Mouse (Mus musculus) small intestine, adult 2 months (tissue): Measurements from ENCODE around the gene Espl1. TPM values are rescaled to one million over a fixed set of nuclear protein-coding genes. Genes with fewer than 3 reads are reported as not detected.

Source experiments
- H3K27ac ChIP-seq: fragments of 200-500 bp; 2 replicates; pipeline ENCODE4 v1.5.1; 2012; ENCODE audit warnings: low read depth, low read length, control low read depth, inconsistent platforms; ENCODE audit not compliant: insufficient read depth
- H3K27me3 ChIP-seq: fragments of 200-500 bp; 2 replicates; pipeline ENCODE4 v1.6.1; 2012; ENCODE audit warnings: mild to moderate bottlenecking, moderate library complexity, low read length, inconsistent platforms; ENCODE audit not compliant: control insufficient read depth, insufficient read depth
- H3K36me3 ChIP-seq: fragments of 200-500 bp; 2 replicates; pipeline ENCODE4 v1.6.1; 2012; ENCODE audit warnings: mild to moderate bottlenecking, low read length, control low read depth, inconsistent platforms; ENCODE audit not compliant: control insufficient read depth, insufficient read depth
- H3K4me1 ChIP-seq: fragments of 200-500 bp; 2 replicates; pipeline ENCODE4 v1.6.1; 2012; ENCODE audit warnings: low read length, inconsistent platforms, mixed read lengths; ENCODE audit not compliant: control insufficient read depth, insufficient read depth, insufficient read length
- H3K4me3 ChIP-seq: fragments of 200-500 bp; 2 replicates; pipeline ENCODE4 v1.5.1; 2012; ENCODE audit warnings: low read depth, mild to moderate bottlenecking, control low read depth, inconsistent platforms, low read length, moderate library complexity
- CTCF ChIP-seq: fragments of 200-500 bp; IDR thresholded peaks from 2 replicates; pipeline ENCODE4 v1.5.1; 2012; ENCODE audit warnings: low read depth, mild to moderate bottlenecking, control low read depth, inconsistent platforms, low read length, moderate library complexity, mixed read lengths; ENCODE audit not compliant: insufficient replicate concordance, insufficient read length; ENCODE audit errors: extremely low read depth
- POLR2A ChIP-seq: fragments of 200-500 bp; IDR thresholded peaks from 2 replicates; pipeline ENCODE4 v1.6.1; 2012; ENCODE audit warnings: low read depth, mild to moderate bottlenecking, control low read depth, inconsistent platforms, low read length, moderate library complexity
- WGBS: fragments of 180-500 bp; shearing (Covaris S2); methylation state at CpG from one replicate; pipeline ENCODE4 v1.1.7; 2018; 5-methylcytosine and 5-hydroxymethylcytosine counted together
- polyA plus RNA-seq: library from polyadenylated mRNA; depleted of rRNA; stranded (reverse); fragments of >200 nt; gene quantifications from 2 replicates; pipeline ENCODE4 v1.2.3, GENCODE M21; 2012

Espl1 gene
- polyA plus RNA-seq, 1 experiment = 5.8 TPM

GRCm38 (mm10) chr15:102302542-102302941 lies 6.5 kb downstream of the Espl1 start:
- H3K4me1 ChIP-seq = no peaks in the 10 kb centered on the region
- H3K4me3 ChIP-seq = no peak overlapping the region
- H3K27me3 ChIP-seq = no peaks in the 10 kb centered on the region
- H3K27ac ChIP-seq = no peak overlapping the region
- WGBS = 86% methylated on average over 6 of the region's 6 CpGs
- TF ChIP-seq POLR2A = no peak
- no peak for TF ChIP-seq CTCF
- H3K36me3 ChIP-seq = peaks cover 3% of the 10 kb centered on the region; the same call in 1 of the 2 replicates

DNA sequence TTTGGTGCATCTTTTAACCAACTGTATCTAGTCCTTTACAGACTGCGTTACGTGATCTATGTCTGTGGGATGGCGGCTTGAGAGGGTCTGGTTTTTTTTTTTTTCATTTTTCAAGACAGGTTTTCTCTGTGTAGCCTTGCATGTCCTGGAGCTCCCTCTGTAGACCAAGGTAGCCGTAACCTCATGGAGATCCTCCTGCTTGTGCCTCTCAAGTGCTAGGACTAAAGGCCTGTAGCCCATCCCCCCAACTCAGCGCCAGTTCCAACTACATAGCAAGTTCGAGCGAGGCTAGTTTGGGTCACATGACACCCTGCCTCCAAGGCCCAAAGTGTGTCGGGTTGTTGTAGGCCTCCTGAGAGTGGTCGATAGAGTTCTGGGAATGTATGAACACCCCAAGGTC lies 12.7 kb downstream of the Espl1 start:
- WGBS = 90% methylated on average over 9 of the region's 9 CpGs
- Histone ChIP-seq H3K4me3 (no peak overlapping the region), H3K4me1 (0 out of 2 replicates have a peak, but pooled peaks cover 2% of the 10 kb centered on the region), H3K27me3 (no peaks in the 10 kb centered on the region), H3K27ac (no peak overlapping the region), H3K36me3 (peaks cover 5% of the 10 kb centered on the region)
- TF ChIP-seq CTCF = no peak
- TF ChIP-seq POLR2A = no peak

GRCm38 (mm10) chr15:102310074-102310845 lies 14.2 kb downstream of the Espl1 start:
- Histone ChIP-seq H3K36me3 (peaks cover 7% of the 10 kb centered on the region), H3K27ac (no peak overlapping the region), H3K4me1 (0 out of 2 replicates have a peak, but pooled peaks cover 2% of the 10 kb centered on the region), H3K4me3 (no peak overlapping the region), H3K27me3 (no peaks in the 10 kb centered on the region)
- WGBS = 87% methylated on average over 10 of the region's 10 CpGs
- TF ChIP-seq POLR2A = no peak
- TF ChIP-seq CTCF = no peak

DNA sequence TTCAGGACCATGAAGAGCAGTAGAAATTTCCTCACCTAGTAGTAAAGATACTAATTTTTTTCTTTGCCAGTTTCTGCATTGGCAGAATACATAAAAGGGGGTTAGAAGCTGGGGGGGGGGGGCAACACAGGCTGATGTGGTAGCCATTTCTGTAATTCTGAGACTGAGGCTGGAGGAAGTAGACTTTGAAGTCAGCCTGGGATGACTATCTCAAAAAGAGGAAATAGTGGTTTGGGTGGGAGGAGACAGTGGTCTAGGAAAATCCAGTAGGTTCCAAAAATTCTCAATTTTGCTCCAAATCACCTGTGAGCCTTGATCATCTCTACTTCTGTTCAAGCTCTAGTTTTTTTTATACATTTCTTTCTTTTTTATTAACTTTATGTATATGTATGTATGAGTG lies 15.4 kb downstream of the Espl1 start:
- Histone ChIP-seq H3K27me3 (no peaks in the 10 kb centered on the region), H3K27ac (no peak overlapping the region), H3K36me3 (peaks cover 7% of the 10 kb centered on the region), H3K4me3 (no peak overlapping the region), H3K4me1 (0 out of 2 replicates have a peak, but pooled peaks cover 2% of the 10 kb centered on the region)
- TF ChIP-seq CTCF (no peak), POLR2A (no peak)

DNA sequence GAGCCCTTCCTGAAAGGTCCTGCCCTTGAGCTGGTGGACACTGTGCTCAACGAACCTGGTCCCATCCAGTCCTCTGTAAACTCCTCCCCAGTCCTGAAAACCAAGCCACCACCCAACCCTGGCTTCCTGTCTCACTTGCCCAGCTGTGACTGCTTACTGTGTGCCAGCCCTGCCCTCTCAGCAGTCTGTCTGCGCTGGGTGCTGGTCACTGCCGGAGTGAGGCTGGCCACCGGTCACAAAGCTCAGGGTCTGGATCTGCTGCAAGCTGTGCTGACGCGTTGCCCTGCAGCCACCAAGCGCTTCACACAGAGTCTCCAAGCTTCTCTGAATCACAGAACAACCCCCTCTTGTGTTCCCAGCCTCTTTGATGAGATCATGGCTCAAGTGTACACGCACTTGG lies 19.2 kb downstream of the Espl1 start:
- TF ChIP-seq CTCF = no peak
- no peak for TF ChIP-seq POLR2A
- Histone ChIP-seq H3K4me1 (0 out of 2 replicates have a peak, but pooled peaks cover 2% of the 10 kb centered on the region), H3K4me3 (no peak overlapping the region), H3K27ac (no peak overlapping the region), H3K36me3 (peaks cover 11% of the 10 kb centered on the region), H3K27me3 (no peaks in the 10 kb centered on the region)
- WGBS = 93% methylated on average over 8 of the region's 8 CpGs

GRCm38 (mm10) chr15:102316263-102316662 lies 20.2 kb downstream of the Espl1 start:
- Histone ChIP-seq H3K27ac (no peak overlapping the region), H3K27me3 (no peaks in the 10 kb centered on the region), H3K36me3 (peaks cover 13% of the 10 kb centered on the region), H3K4me3 (no peak overlapping the region), H3K4me1 (no peaks in the 10 kb centered on the region)
- TF ChIP-seq POLR2A = no peak
- peak; percentile 73; the same call in 1 of the 2 replicates for TF ChIP-seq CTCF
- 85% methylated on average over 6 of the region's 6 CpGs for WGBS

- Histone ChIP-seq H3K4me3 (peak overlapping the region; percentile 22; the same call in 1 of the 2 replicates), H3K36me3 (peaks cover 6% of the 10 kb centered on the region), H3K4me1 (peaks cover 5% of the 10 kb centered on the region; the same call in 1 of the 2 replicates), H3K27me3 (no peaks in the 10 kb centered on the region), H3K27ac (no peak overlapping the region)
- TF ChIP-seq POLR2A = no peak
- no peak for TF ChIP-seq CTCF
- WGBS = 59% methylated on average over 12 of the region's 12 CpGs
These were observed 28.8 kb downstream of the Espl1 start for GRCm38 (mm10) chr15:102324654-102325473.
